Mouse (Mus musculus) adrenal gland, adult 10 weeks (tissue): Measurements from ENCODE around the gene Gm8906. TPM values are rescaled to one million over a fixed set of nuclear protein-coding genes. Genes with fewer than 3 reads are reported as not detected.

Experiments
- polyA plus RNA-seq: library from polyadenylated mRNA; stranded (reverse); fragments of 350-450 nt; fragmentation: Illumina TruSeq; extraction: RNeasy Lipid Tissue Mini Kit (QIAGEN cat#74804); gene quantifications from one replicate; pipeline ENCODE4 v1.2.3, GENCODE M21; 2014; ENCODE audit warnings: low read depth, low replicate concordance

The Gm8906 gene
- polyA plus RNA-seq: not detected

DNA sequence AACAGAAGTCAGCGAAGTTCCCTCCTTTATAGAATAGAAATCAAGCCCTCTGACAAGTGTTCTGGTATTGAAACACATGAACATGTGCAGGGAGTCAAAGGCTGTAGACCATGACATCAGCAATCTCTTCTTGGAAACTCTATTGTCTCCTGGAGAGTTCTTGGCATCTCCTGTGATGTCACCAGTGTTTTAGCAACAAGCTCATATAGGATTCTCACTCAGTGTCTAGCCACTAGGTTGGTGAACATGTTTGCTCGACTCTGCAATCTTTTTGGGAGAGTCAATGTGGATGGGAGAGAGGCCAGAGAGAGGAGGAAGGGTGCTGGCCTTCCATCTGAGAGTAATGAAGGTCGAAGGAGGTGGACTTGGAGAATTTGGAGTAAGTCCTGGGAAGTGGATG, at the start of gene Gm8906:
Gene Gm8906 (plus strand): TSS at position 301 of the 400 bp plus-strand sequence.

Other genes starting within 250 kb of the Gm8906 start
- not detected for gene Gm8890, start 246.7 kb upstream of the Gm8906 start, polyA plus RNA-seq
- not detected for gene Speer1, start 161.2 kb upstream of the Gm8906 start, polyA plus RNA-seq
- not detected for gene Gm8897, start 86.3 kb upstream of the Gm8906 start, polyA plus RNA-seq
- gene Gm6460, start 92.2 kb downstream of the Gm8906 start, polyA plus RNA-seq: not detected
- not detected for gene Gm8922, start 179.3 kb downstream of the Gm8906 start, polyA plus RNA-seq